Mouse (Mus musculus) urinary bladder, adult 2 months (tissue): ENCODE results near the gene Olfr402. TPM values are rescaled to one million over a fixed set of nuclear protein-coding genes. Genes with fewer than 3 reads are reported as not detected.
"Not testable (repeated sequence)": the region's sequence is repeated elsewhere in the genome, so short reads cannot be mapped to it uniquely, and the experiment has no call there.

ENCODE experiments used
- DNase-seq: peaks from one replicate; pipeline ENCODE4 v3.0.0; 2022; ENCODE audit warnings: low spot score
- polyA plus RNA-seq: library from polyadenylated mRNA; depleted of rRNA; stranded (reverse); fragments of >200 nt; gene quantifications from 2 replicates; pipeline ENCODE4 v1.2.3, GENCODE M21; 2012; rRNA removed

Gene Olfr402
- polyA plus RNA-seq = not detected in 2 replicates

DNA sequence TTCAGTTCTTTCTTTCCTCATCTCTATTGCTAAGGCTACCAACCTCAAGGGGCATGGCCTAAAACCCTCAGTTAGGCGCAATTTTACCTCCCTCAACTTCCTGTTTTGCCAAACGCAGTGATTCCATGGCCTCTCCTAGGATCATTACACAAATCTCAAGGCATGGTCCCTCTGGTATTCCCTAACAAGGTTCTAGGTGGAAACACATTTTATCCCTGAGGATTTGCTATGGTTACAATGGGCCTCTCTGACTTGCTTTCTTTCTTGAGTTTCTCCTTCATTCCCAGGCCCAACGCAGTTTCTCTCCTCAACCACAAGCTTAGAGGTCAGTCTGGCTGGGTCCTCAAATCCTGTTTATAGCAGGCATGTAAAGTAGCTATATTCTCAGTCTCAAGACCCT is at the start of gene Olfr402:
TSS of gene Olfr402 (plus strand) at position 301 of the 400 bp plus-strand sequence.
- no peak for DNase-seq

DNA sequence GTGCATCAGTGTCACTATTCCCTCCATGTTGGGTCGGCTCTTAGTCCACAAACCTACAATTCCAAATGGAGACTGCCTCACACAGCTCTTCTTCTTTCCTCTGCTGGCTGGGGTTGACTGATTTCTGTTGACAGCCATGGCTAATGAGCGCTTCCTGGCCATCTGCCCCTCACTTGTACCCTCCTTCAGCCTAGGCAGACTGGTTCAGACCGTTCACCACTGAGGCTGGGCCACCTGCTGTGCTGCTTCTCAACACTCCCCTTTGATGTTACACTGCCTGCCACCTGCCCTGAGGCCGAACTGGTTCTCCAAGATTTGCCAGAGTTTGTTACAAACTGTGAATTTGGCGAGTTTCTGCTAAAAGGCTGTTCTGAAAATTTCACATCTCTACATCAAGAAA is 48.3 kb upstream of the Olfr402 start:
- DNase-seq = no peak

DNA sequence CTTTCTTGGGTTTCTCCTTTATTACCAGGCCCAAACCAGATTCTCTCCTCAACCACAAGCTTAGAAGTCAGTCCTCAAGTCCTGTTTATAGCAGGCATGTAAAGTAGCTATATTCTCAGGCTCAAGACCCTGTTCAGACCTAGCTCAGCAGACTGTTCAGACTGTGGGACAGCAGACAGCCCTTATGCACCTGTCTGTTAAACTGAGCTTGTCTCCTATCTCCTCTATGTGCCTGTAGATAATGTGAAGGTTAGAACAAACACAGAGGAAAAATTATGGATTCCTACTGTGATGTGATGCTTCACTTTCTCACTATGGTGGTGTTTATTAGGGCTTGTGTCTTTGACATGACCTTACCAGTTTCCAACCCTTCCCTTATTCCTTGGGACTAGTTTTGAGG is 39.9 kb upstream of the Olfr402 start, which contains the start of gene Olfr401:
TSS of gene Olfr401 (plus strand) at position 301 of the 400 bp plus-strand sequence.
- no peak for DNase-seq

DNA sequence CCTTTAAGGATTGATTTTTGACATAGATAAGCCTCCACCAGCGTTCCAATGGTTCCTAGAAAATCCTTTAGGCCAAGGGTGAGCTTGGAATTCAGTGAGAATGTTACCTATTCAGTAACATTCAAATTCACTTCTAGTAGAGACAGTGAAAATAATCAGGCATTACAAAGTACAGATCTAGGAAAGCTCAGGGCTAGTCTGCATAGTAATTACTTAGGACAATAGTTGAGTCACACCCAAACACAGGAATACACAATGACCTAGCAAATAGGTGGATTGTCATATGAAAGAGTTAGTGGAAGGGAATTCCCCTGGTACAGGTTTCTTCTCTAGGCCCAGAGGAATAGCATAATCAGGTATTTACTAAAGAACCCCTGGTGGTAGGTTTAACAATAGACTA is 13.3 kb upstream of the Olfr402 start:
- DNase-seq = not testable (repeated sequence)

DNA sequence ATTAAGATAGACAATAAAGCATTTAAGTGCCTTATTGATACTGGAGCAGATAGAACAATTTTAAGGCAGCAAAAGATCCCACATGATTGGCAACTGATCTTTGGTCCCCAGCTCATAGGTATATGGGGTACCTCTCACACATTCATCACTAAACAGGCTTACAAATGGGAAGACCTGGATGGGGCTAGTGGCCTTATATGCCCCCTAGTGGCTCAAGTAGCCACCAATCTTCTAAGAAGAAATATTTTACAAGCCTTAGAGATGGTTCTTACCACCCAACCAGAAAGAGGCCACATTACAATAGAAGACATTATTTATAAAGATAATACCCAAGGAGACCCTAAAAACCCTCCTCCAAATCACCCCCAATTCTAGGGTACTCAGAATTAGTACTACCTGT is 7.5 kb upstream of the Olfr402 start:
- no peak for DNase-seq

DNA sequence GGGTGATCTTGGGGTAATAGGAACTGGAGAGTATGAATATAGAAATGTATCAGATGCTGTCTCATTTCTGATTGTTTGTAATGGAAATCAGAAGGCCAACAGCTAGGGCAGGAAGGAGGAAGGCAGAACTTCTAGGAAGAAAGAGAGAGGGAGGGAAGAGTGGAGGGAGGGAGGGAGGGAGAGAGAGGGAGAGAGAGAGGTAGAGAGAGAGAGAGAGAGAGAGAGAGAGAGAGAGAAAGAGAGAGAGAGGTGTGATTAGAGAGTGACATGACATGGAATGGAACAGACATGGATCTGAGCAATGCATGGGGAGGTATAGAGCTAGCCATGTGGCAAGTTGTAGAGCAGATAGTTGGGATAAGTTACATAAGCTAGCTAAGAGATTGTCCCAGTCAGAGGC is 15.4 kb downstream of the Olfr402 start:
- DNase-seq = no peak

DNA sequence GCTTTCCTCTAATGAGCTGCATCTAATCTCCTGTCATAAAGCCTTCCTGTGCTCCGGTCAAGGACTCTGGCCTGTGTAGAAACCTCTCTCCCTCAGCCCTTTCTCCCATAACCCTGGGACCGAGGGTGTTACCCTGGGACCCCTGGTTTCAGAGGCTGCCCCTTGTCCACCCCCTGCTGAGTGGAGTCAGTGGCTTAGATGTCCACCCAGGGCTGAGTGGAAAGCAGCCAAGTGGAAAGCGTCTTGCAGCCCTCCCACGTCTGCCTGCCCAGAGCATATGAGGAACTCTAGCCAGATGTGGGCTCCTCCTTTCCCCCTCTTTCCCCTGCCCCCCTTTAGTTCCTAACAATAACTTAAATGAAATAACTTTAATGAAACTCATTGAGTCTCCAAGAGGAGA is 29.8 kb downstream of the Olfr402 start:
- no peak for DNase-seq

DNA sequence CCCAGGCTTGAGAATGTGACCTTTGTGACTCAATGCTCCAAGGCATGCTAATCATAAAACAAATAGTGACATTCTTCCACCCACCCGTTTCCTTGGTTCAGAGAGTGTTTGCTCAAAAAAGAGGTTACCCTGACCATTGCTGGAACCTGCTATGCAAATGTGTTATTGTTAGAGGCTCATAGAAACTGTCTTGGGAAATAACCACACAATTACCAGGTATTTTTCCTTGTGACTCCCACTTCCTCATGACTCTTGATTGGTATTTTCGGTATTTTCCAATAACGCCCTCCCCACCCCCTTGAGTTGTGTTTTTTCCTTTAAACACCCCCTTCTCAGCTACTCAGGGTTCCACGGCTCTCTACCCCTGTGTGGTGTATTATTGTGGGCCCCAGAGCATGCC is 30.4 kb downstream of the Olfr402 start:
- DNase-seq = no peak

DNA sequence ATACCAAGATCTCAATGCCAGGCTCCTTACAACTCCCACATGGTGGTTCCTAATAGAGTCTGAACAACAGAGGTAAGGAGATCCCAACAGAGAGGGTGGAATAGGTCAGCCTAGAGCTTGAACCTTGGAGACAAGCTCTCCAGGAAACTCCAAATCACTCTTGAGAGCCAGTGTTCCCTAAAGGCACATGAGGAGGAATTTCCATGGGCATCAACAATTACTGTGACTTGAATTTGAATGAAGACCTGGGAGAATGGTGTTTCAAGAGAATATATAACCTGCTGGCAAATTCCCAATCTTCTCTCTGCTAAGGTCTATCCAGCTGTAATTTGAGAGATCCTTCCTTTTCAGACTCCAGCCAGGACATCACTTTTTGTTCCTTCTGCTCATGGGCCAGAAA is 32.6 kb downstream of the Olfr402 start, which contains the start of gene Olfr403:
TSS of gene Olfr403 (plus strand) at position 301 of the 400 bp plus-strand sequence.
- DNase-seq = no peak

Other genes with a start within 250 kb of the Olfr402 start
- not detected in 2 replicates for gene Olfr395, start 244.2 kb upstream of the Olfr402 start, polyA plus RNA-seq
- gene Olfr23, start 216.9 kb upstream of the Olfr402 start, polyA plus RNA-seq = not detected in 2 replicates
- not detected in 2 replicates for gene Olfr397, start 192.7 kb upstream of the Olfr402 start, polyA plus RNA-seq
- not detected in 2 replicates for gene Olfr398, start 163.1 kb upstream of the Olfr402 start, polyA plus RNA-seq
- not detected in 2 replicates for gene Olfr139, start 97.0 kb upstream of the Olfr402 start, polyA plus RNA-seq
- not detected in 2 replicates for gene Olfr399, start 96.9 kb upstream of the Olfr402 start, polyA plus RNA-seq
- gene Zfp616, start 83.6 kb upstream of the Olfr402 start, polyA plus RNA-seq = not detected in 2 replicates
- not detected in 2 replicates for gene Olfr401, start 39.8 kb upstream of the Olfr402 start, polyA plus RNA-seq
- gene Olfr403, start 32.7 kb downstream of the Olfr402 start, polyA plus RNA-seq = not detected in 2 replicates
- gene Olfr43, start 57.9 kb downstream of the Olfr402 start, polyA plus RNA-seq = not detected in 2 replicates
- not detected in 2 replicates for gene Olfr406, start 106.3 kb downstream of the Olfr402 start, polyA plus RNA-seq
- gene Olfr59, start 130.2 kb downstream of the Olfr402 start, polyA plus RNA-seq = not detected in 2 replicates
- not detected in 2 replicates for gene Olfr410, start 184.5 kb downstream of the Olfr402 start, polyA plus RNA-seq
- gene Olfr411, start 199.1 kb downstream of the Olfr402 start, polyA plus RNA-seq = not detected in 2 replicates
- not detected in 2 replicates for gene Olfr412, start 208.5 kb downstream of the Olfr402 start, polyA plus RNA-seq